Mouse (Mus musculus) forebrain, embryonic 11.5 days (tissue): ENCODE measurements around the gene Cyp2d40. TPM values are rescaled to one million over a fixed set of nuclear protein-coding genes. Genes with fewer than 3 reads are reported as not detected.
"Not testable (repeated sequence)": the region's sequence is repeated elsewhere in the genome, so short reads cannot be mapped to it uniquely, and the experiment has no call there.

Source experiments
- ATAC-seq: fragments of 200-750 bp; cut with Nextera tagmentation; replicated peaks from 2 replicates; pipeline ENCODE4 v1.8.0; 2017; ENCODE audit warnings: moderate TSS enrichment; ENCODE audit not compliant: low FRiP score
- DNase-seq: peaks from one replicate; pipeline ENCODE4 v3.0.0-alpha.2; 2017; ENCODE audit warnings: low spot score
- H3K27ac ChIP-seq: fragments of 300-500 bp; sonication (generic); 2 replicates; pipeline ENCODE4 v1.5.1; 2014; ENCODE audit warnings: low read depth, low read length
- H3K27me3 ChIP-seq: fragments of 300-500 bp; sonication (generic); 2 replicates; pipeline ENCODE4 v1.6.1; 2014; ENCODE audit warnings: mild to moderate bottlenecking, low read length, mixed read lengths; ENCODE audit not compliant: control insufficient read depth, insufficient read depth
- H3K36me3 ChIP-seq: fragments of 300-500 bp; sonication (generic); 2 replicates; pipeline ENCODE4 v1.6.1; 2014; ENCODE audit warnings: mild to moderate bottlenecking, low read length, moderate library complexity, mixed read lengths; ENCODE audit not compliant: control insufficient read depth, insufficient read depth
- H3K4me1 ChIP-seq: fragments of 300-500 bp; sonication (generic); replicated peaks from 2 replicates; pipeline ENCODE4 v1.6.1; 2014; ENCODE audit warnings: low read length, mixed read lengths; ENCODE audit not compliant: control insufficient read depth, insufficient read depth
- H3K4me2 ChIP-seq: fragments of 300-500 bp; sonication (generic); 2 replicates; pipeline ENCODE4 v1.6.1; 2014; ENCODE audit warnings: low read depth, mild to moderate bottlenecking, low read length, moderate library complexity, mixed read lengths; ENCODE audit not compliant: severe bottlenecking
- H3K4me3 ChIP-seq: fragments of 300-500 bp; sonication (generic); 2 replicates; pipeline ENCODE4 v1.5.1; 2014; ENCODE audit warnings: low read depth, low read length
- H3K9ac ChIP-seq: fragments of 300-500 bp; sonication (generic); 2 replicates; pipeline ENCODE4 v1.6.1; 2014; ENCODE audit warnings: low read length
- H3K9me3 ChIP-seq: fragments of 300-500 bp; sonication (generic); 2 replicates; pipeline ENCODE4 v1.6.1; 2016; ENCODE audit warnings: low read length, mixed read lengths; ENCODE audit not compliant: control insufficient read depth
- whole genome bisulfite sequencing: fragments of 180-500 bp; shearing (Covaris S2); extraction: QIAGEN DNeasy Blood & Tissue Kit; methylation state at CpG from one replicate; pipeline ENCODE4 v1.1.7; 2014; 5-methylcytosine and 5-hydroxymethylcytosine counted together
- polyA plus RNA-seq: library from polyadenylated mRNA; unstranded; fragments of >200 nt; fragmentation: Nextera tagmentation; extraction: Ambion mirVana; gene quantifications from 2 replicates; pipeline ENCODE4 v1.2.1, GENCODE M21; 2014

Gene Cyp2d40
- polyA plus RNA-seq, 1 experiment from 2014 or later: not detected

DNA sequence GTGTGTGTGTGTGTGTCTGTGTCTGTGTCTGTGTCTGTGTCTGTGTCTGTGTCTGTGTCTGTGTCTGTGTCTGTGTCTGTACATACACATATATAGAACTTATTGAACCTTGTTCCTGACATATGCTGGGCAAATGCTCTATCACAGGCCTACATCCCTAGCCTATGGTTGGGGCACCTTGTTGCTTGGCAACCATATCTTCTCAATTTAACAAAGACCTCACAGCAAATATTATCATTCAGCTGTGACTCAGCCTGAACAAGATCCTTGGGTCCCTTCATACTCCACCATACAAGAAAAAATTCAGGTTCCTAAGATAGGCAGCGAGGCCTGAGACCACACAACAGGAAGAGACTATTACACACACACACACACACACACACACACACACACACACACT lies 29.5 kb upstream of the Cyp2d40 start:
- H3K27ac ChIP-seq: no peak overlapping the region
- no peak overlapping the region for H3K4me3 ChIP-seq
- 87% methylated on average over 1 of the region's 1 CpGs for WGBS
- no peak overlapping the region for H3K4me2 ChIP-seq
- no peaks in the 10 kb centered on the region for H3K36me3 ChIP-seq
- H3K4me1 ChIP-seq: no peaks in the 10 kb centered on the region
- DNase-seq: no peak
- no peaks in the 10 kb centered on the region for H3K27me3 ChIP-seq
- ATAC-seq: no peak
- H3K9me3 ChIP-seq: no peaks in the 10 kb centered on the region
- H3K9ac ChIP-seq: no peak overlapping the region

DNA sequence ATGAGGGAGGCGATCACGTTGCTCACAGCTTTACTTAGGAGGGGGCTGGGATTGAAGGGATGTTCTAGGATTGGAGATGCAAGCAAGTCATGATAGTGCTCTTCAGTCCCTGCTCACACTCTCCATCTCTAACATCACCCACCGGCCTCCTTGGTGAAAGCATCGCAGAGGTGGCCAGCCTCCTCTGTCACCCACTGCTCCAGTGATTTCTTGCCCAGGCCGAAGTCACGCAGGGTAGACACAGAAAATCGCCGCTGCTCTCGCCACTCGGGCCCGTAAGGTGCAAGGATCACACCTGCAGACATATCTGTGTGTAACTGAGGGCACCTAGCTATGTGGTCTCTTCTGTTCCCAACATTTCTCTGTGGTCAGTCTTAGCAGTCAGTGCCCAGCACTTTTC lies 28.6 kb upstream of the Cyp2d40 start:
- H3K4me2 ChIP-seq: no peak overlapping the region
- ATAC-seq: no peak
- WGBS: 94% methylated on average over 11 of the region's 11 CpGs

DNA sequence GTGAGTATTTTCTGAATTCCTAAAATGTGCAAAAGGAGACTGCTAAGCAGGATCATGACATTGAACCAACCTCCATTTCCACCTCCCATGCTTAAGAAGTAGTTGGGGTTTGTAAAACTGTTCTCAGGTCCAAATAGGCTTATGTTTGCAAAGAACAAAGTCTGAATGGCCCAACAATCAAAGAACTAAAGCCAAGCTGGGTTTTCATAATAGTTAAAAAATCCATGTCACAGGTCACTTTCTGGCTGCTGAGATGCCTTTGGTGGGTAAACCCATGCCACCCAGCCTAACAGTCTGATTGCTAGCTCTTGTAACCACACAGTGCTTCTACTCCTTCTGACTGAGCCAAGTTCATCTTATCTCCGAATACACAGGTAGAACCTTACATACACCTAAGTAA lies 20.6 kb upstream of the Cyp2d40 start:
- DNase-seq (no peak), ATAC-seq (no peak)
- H3K27me3 ChIP-seq: no peaks in the 10 kb centered on the region
- H3K9ac ChIP-seq: no peak overlapping the region
- no peak overlapping the region for H3K4me2 ChIP-seq
- H3K9me3 ChIP-seq: no peaks in the 10 kb centered on the region
- H3K36me3 ChIP-seq: no peaks in the 10 kb centered on the region
- no peak overlapping the region for H3K27ac ChIP-seq
- 79% methylated on average over 1 of the region's 1 CpGs for WGBS
- H3K4me1 ChIP-seq: no peaks in the 10 kb centered on the region
- no peak overlapping the region for H3K4me3 ChIP-seq

More for the DNA sequence above, 28.6 kb upstream of the Cyp2d40 start:
- Histone ChIP-seq H3K9ac (no peak overlapping the region), H3K27ac (no peak overlapping the region), H3K36me3 (no peaks in the 10 kb centered on the region), H3K4me1 (no peaks in the 10 kb centered on the region), H3K4me3 (no peak overlapping the region), H3K27me3 (no peaks in the 10 kb centered on the region), H3K9me3 (no peaks in the 10 kb centered on the region)
- no peak for DNase-seq

DNA sequence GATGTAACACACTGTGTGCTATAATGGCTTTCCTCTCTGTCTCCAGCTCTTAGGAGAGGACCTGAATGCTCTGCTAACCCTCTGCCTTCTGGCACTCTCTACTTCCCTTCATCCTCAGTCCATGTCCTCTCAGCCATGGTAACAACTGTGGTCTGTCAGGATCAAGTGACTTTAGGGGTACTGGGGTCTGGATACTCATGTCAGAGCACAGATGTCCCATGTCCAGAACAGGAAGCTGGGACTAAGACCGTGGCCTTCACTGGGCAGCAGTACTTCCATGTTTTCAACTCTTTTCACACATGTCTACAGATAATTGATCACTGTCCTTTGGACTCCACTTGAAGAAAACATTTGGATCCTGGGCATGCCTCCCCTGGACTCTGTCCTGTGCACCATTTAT lies 19.8 kb upstream of the Cyp2d40 start:
- Histone ChIP-seq H3K4me3 (no peak overlapping the region), H3K27me3 (no peaks in the 10 kb centered on the region), H3K4me1 (no peaks in the 10 kb centered on the region), H3K9me3 (no peaks in the 10 kb centered on the region), H3K4me2 (no peak overlapping the region), H3K36me3 (no peaks in the 10 kb centered on the region), H3K27ac (no peak overlapping the region), H3K9ac (no peak overlapping the region)
- DNase-seq: no peak
- WGBS: 90% methylated on average over 1 of the region's 1 CpGs
- ATAC-seq: no peak

DNA sequence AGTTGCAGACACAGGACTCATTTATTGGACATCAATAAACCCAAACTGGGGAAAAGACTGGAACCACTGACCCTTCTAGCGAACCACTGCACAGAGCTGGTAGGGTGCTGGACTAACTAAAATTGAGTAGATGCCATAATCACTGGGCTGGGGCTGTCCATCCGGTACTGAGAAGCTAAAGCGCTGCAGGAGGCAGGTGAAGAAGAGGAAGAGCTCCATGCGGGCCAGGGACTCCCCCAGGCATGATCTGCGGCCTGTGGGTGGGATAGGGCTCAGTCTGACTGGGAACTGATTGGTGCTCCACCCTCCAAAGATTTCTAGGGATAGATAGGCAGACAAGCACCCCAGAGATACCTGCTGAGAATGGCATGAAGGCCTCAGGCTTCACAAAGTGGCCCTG lies 13.9 kb upstream of the Cyp2d40 start:
- H3K4me2 ChIP-seq, H3K9me3 ChIP-seq, H3K4me3 ChIP-seq, ATAC-seq, DNase-seq, H3K36me3 ChIP-seq, H3K27me3 ChIP-seq, H3K4me1 ChIP-seq, H3K27ac ChIP-seq, H3K9ac ChIP-seq: not testable (repeated sequence)
- 88% methylated on average over 5 of the region's 5 CpGs for WGBS

DNA sequence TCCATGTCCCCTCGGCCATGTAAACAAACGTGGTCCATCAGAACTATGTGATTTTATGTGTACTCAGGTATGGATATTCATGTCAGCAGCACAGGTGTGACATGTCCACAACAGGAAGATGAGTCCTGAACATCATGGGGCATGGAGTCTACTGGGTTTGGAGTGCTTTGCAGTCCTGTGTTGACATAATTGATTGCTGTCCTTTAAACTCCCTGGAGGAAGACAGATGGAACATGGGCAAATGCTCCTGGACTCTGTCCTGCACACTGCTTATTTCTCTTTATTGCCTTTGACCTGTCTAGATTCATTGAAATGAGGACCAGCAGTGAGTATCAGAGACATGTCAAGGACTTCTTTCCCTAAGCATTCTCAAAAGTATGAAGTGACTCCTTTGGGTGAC lies 2.0 kb upstream of the Cyp2d40 start:
- WGBS: 88% methylated on average over 2 of the region's 2 CpGs
- no peak overlapping the region for H3K4me3 ChIP-seq
- ATAC-seq (no peak), DNase-seq (no peak)
- H3K9me3 ChIP-seq: no peaks in the 10 kb centered on the region
- no peaks in the 10 kb centered on the region for H3K36me3 ChIP-seq
- no peak overlapping the region for H3K4me2 ChIP-seq
- H3K27me3 ChIP-seq: no peaks in the 10 kb centered on the region
- no peak overlapping the region for H3K9ac ChIP-seq
- no peaks in the 10 kb centered on the region for H3K4me1 ChIP-seq
- H3K27ac ChIP-seq: no peak overlapping the region

DNA sequence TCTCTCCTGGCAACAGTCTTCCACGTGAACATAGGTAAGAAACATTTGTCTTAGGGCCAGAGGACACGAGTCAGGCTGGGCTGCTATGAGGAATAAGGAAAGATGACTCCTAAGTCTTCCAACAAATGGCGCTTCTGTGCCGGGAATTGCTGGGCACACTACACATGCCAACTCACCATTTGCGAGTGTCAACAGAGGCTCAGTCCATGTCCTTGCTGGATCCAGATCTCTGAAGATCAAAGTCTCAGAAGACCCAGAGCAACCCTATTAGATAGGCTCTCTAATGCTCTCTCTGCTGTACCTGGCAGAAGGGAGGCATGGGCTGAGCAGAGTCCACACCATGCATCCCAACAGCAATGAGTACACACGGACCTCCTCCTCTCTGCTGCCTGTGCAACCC lies 898 bp upstream of the Cyp2d40 start:
- Histone ChIP-seq H3K27ac (no peak overlapping the region), H3K9me3 (no peaks in the 10 kb centered on the region), H3K9ac (no peak overlapping the region), H3K4me3 (no peak overlapping the region), H3K4me1 (no peaks in the 10 kb centered on the region), H3K27me3 (no peaks in the 10 kb centered on the region), H3K4me2 (no peak overlapping the region), H3K36me3 (no peaks in the 10 kb centered on the region)
- 85% methylated on average over 6 of the region's 6 CpGs for WGBS
- no peak for DNase-seq
- ATAC-seq: no peak

DNA sequence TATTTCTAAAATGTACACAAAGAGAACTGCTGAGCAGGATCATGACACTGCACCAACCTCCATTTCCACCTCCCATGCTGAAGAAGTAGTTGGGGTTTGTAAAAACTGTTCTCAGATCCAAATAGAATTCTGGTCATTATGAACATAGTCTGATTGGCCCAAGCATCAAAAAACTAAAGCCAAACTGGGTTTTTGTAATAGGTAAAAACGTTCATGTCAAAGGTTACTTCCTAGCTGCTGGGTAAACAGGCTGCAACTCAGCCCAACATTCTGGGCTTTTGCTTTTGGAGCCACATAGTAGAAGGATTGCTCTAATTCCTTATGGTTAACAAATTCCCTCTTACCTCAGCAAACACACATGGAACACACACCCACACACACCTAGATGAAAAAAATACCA lies 15.8 kb downstream of the Cyp2d40 start:
- Histone ChIP-seq H3K4me1 (no peaks in the 10 kb centered on the region), H3K4me3 (no peak overlapping the region), H3K9me3 (no peaks in the 10 kb centered on the region), H3K36me3 (no peaks in the 10 kb centered on the region), H3K27ac (no peak overlapping the region), H3K4me2 (no peak overlapping the region), H3K27me3 (no peaks in the 10 kb centered on the region), H3K9ac (no peak overlapping the region)
- ATAC-seq (no peak), DNase-seq (no peak)
- WGBS: 50% methylated on average over 1 of the region's 1 CpGs

DNA sequence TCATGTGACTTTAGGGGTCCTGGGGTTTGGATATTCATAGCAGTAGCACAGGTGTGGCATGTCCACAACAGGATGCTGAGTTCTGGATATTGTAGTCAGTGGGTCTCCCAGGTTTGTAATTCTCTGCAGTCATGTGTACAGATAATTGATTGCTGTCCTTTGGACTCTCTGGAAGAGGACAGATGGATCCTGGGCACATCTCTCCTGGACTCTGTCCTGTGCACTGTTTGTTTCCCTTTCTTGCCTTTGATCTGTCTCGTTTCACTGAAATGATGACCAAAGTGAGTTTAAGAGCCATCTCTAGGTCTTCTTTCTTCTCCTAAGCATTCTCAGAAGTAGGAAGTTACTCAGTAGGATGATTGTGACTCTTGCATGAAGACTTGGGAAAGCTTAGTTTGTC lies 16.5 kb downstream of the Cyp2d40 start:
- Histone ChIP-seq H3K9ac (no peak overlapping the region), H3K4me3 (no peak overlapping the region), H3K27me3 (no peaks in the 10 kb centered on the region), H3K4me2 (no peak overlapping the region), H3K4me1 (no peaks in the 10 kb centered on the region), H3K9me3 (no peaks in the 10 kb centered on the region), H3K36me3 (no peaks in the 10 kb centered on the region), H3K27ac (no peak overlapping the region)
- WGBS: 67% methylated on average over 1 of the region's 1 CpGs
- ATAC-seq (no peak), DNase-seq (no peak)
